Mouse (Mus musculus) embryonic fibroblast, embryonic 13.5 days (primary cell): ENCODE data around the gene Treml1.

Source experiments
- CTCF ChIP-seq: IDR thresholded peaks from 2 replicates; pipeline ENCODE4 v1.5.1; 2011; ENCODE audit warnings: mild to moderate bottlenecking, control low read depth, low read length, moderate library complexity, borderline replicate concordance; ENCODE audit not compliant: insufficient read depth
- POLR2A ChIP-seq: IDR thresholded peaks from 2 replicates; pipeline ENCODE4 v1.6.1; 2011; ENCODE audit warnings: low read depth, mild to moderate bottlenecking, control low read depth, low read length, moderate library complexity

DNA sequence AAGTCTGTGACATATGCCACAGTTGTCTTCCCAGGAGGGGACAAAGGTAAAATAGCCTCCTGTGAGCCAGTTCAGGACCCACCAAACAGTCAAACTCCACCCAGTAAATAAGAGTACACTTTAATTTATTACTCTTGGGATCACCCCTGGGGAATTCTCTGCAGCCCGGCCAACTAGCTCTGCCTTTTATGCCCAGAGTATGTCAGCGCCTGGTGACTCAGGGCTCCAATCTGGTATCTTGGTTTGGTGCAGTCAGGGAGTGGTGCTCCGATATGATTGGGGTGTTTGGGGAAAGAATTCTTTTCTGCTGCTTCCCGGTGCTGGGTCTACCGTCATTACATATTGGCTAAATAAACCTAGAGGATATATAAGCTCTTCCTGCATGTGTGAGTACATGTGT, 7.1 kb downstream of the Treml1 start:
- TF ChIP-seq CTCF: no peak
- no peak for TF ChIP-seq POLR2A
